Mouse (Mus musculus): Measurements from ENCODE around the gene Cd84.
"Not testable (repeated sequence)": the region's sequence is repeated elsewhere in the genome, so short reads cannot be mapped to it uniquely, and the experiment has no call there.

Gene Cd84

DNA sequence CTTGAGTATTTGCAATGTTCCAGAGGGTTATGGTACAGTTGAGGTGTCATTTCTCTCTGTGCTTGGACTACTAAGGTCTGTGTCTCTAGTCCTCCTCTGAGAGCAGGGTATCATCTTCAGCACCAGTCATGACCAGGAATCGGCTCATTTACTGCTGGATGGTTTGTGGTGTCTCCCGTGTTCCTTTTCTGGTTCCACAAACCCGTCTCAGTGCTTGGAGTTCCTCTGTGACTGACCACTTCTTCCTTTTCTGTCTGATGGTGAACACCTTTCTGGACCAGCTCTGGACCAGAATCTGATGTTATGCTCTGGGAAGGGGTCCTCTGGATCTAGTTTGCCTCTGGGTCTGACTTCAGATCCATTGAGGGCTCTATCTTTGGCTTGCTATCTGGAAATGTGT lies at the start of gene Cd84:
TSS of gene Cd84 (plus strand) at position 210 of the 400 bp plus-strand sequence.
- DNase-seq (ENCODE audit: low read depth in 1 of 2, low spot score in 2 of 2), result no peak

DNA sequence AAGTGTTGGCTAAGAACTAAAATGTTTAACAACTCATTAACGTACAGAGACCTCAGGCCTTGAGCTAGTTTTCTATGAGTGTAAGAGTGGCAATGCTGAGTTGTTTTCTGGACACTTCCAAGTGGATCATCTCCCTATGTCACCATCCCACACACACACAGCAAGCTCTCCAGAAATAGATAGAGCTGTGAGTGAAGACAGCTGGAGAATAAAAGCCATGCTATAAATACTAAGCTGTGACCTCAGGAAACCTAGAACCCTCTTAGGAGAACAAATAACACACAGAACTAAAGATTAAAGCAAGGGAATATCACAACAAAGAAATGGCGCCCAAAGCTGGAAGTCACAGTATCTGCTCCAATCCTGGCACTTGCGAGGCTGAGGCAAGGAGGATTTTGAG lies 48.0 kb upstream of the Cd84 start:
- DNase-seq (ENCODE audit: low read depth in 1 of 2, low spot score in 2 of 2), result no peak

DNA sequence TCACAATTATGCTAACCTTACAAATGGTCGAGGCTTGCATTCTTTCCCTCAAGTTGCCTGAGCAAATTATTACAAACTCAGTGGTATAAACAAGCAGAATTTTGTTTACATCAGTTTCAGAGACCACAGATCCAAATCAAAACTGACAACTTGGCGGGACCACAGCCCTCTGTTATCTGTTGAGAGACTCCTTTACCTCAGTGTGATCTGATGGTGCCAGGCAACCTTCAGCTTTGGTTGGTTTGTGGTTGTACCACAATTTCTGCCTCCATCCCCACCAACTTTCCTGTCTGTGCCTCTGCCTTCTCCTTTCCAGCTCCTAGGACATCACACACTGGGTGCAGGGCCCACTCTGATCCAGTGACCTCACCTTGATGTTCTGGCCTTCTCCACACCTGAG lies 43.3 kb upstream of the Cd84 start:
- no peak for DNase-seq (ENCODE audit: low read depth in 1 of 2, low spot score in 2 of 2)

DNA sequence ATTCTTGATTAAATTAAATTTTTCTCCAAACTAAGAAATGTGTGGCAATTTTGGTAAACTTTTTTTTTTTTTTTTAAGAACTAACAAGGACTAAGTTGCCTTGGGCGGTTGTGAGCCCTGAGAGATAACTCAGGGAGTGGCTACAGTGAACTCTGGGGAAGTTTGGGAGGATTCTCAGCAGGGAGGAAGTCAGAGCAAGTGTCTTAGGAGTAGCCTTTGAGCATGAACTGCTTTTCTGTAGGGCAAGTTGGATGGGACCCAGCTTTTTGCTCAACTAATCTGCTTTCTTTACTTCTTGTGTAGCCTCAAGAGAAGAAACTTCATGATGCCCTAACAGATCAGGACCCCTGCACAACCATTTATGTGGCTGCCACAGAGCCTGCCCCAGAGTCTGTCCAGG lies 41.7 kb upstream of the Cd84 start:
- no peak for DNase-seq (ENCODE audit: low read depth in 1 of 2, low spot score in 2 of 2)

DNA sequence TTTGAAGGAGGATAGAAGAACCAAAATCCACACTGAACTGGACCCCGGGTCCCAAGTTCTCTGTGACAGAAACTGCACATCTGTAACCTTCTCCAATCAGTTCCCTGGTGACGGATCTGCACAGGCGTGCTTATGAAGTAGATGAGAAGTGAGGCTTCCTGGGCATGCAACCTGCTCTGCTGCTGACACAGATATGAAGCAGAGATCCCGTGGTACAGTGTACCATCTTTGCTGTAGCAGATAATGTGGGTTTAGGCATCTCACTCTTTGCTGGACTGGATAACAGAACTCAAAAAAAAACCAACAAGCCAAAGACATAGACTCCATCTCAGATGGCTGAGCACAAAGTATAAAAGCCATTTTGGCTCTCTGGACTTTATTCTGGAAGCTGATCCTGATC lies 39.8 kb upstream of the Cd84 start:
- DNase-seq (ENCODE audit: low read depth in 1 of 2, low spot score in 2 of 2), result no peak

DNA sequence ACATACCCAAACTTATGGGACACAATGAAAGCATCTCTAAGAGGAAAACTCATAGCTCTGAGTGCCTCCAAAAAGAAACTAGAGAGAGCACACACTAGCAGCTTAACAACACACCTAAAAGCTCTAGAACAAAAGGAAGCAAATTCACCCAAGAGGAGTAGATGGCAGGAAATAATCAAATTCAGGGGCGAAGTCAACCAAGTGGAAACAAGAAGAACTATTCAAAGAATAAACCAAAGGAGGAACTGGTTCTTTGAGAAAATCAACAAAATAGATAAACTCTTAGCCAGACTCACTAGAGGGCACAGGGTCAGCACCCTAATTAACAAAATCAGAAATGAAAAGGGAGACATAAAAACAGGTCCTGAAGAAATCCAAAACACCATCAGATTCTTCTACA lies 28.4 kb upstream of the Cd84 start:
- not testable (repeated sequence) for DNase-seq (ENCODE audit: low read depth in 1 of 2, low spot score in 2 of 2)

DNA sequence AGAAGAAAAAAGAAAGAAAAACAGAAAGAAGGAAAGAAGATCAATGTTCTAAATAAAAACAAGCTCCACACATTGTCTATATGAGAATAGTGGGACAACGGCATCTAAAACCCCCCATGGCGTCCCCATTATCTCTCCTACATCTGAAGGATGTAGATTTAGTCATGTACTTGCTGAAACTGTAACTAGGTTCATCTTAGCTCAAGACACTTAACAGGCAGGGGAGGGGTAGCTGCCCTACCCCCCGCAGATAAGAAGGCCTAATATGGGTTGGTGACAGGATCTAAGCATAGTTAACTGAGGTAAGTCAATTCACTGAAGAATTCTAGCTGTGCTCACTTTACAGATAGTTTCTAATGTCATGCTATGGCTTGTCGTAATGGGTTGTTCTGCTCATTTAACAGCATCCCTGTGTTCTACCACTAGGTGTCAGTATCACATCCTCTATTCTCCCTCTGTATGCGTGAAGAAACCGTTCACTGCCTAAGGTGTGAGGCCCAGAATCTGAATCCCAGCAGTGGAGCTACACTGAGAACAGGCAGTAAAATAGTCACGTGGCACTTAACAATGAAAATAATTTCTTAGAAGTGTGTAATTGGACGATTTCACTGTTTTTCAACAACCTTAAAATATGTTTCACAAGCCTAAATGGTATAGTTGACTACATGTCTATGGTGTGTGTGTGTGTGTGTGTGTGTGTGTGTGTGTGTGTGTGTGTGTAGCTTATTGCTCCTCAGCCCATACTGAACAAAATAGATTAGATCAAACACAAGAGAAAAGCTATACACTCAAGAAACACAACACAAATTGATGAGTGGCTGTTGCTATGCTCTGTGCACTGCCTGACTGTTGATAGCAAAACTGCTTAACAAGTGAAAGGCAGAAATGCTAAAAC lies 23.7 kb upstream of the Cd84 start:
- peak in 1 of 2 experiments; percentile 9 for DNase-seq (ENCODE audit: low read depth in 1 of 2, low spot score in 2 of 2)

DNA sequence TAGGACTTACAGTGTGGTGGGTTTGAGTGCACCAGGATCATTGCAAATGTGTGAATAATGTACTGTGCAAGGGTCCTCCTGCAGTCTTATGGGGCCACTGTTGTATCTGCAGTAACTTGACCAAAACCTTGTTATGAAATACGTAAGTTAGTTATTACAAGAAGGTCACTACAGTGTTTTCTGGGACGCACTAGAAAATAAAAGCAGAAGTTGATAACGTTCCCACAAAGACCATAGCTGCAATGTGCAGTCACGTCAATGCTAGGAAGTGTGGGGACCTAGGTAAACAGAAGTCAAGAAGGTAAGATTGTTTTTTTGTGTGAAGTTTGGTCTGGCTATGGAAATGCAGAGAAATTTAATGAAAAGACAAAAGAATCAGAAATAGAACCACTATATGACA lies 22.5 kb upstream of the Cd84 start:
- DNase-seq (ENCODE audit: low read depth in 1 of 2, low spot score in 2 of 2), result no peak

DNA sequence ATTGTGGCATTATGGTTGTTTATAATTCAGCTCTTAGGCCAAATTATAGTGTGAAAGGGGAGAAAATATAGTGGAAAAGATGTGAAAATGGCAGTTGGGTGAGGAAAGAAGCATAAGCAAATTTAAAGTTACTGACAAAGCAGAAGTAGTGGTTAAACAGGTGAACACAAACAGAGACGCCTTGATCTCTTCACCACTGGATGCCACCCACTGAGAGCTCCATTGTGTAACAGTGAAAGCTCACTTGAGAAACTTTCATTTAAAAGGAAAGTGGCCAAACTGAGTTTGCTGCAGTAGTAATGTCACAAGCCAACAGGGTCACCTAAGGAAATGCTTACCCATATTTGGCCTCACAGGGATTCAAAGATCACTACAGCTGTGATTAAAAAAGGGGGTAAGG lies 18.2 kb upstream of the Cd84 start:
- no peak for DNase-seq (ENCODE audit: low read depth in 1 of 2, low spot score in 2 of 2)

DNA sequence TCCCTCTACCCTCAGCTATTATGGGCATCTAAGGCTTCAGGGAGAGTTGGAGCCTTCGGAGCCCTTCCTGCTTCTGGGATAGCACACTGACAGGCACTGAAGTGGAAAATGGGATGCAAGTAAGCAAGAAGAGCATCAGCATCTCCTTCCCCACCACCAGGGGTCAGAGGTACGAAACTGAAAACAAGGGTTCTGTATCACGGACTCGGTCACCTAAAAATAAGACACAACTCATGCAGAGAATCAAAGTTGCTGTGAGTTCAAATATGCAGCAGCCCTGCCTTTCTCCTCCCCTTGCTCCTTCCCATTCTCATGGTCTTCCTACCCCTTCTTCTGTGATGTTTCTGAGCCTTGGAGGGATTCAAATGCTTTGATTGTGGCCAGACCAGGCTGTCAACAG lies 14.0 kb upstream of the Cd84 start:
- no peak for DNase-seq (ENCODE audit: low read depth in 1 of 2, low spot score in 2 of 2)

DNA sequence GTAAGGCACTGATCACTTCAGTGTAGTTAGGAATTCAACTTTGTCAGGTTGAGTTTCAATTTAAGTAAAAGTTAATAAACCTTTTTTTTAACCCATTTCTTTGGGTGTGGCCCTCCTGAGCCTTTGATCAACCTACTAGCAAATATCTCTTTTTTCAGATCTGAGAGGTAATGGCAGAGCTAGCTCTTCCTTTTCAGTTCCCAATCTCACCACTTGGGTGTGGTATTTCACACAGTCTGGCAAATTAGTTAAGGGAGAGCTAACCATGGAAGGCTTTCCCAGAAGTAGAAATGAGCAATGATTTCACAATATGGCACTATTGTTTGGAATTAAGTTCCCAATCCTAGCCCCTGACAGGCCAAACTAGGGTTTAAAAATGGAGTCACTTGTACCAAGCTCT lies 13.3 kb upstream of the Cd84 start:
- no peak for DNase-seq (ENCODE audit: low read depth in 1 of 2, low spot score in 2 of 2)

DNA sequence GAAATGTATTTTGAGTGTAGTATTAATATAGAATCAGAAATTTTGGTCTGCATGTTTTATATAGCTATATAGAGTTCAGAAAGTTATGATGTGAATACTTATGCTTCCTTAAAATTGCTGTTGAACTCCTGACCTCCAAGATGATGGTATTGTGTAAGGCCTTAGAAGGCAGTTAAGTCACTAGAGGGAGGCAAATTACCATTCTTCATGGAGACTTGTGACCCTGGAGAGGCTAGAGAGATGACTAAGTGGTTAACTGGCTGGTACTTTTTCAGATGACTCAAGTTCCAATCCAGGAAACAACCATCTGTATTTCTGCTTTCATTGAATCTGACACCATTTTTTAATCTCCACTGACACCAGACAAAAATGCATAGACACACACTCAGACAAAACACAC lies 11.8 kb upstream of the Cd84 start:
- DNase-seq (ENCODE audit: low read depth in 1 of 2, low spot score in 2 of 2), result no peak

DNA sequence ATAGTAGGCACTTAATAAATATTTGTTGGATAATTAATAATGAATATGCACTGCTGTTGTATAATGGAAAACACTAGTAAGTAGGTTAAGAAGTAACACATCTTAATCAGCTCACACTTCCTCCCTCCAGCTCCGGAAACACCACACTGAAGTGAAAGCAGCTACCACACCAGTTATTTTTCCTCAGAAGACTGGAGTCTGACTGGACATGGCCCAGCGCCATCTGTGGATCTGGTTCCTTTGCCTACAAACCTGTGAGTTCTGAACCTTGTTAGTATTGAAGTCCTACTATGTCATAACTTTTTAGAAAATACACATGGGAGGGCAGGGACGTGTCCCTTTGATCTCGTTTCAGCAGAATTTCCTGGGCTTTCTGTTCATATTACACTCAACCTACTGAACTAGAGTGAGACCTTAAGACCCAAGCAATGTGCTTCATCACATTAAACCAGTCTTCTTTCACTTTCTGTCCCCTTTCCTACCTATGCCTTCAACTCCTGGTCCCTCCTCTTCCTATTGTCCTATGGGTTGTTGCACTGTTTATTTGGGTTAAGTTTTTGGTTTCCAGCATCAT lies 1.0 kb downstream of the Cd84 start:
- DNase-seq (ENCODE audit: low read depth in 1 of 2, low spot score in 2 of 2), result peak in 1 of 2 experiments; percentile 35

DNA sequence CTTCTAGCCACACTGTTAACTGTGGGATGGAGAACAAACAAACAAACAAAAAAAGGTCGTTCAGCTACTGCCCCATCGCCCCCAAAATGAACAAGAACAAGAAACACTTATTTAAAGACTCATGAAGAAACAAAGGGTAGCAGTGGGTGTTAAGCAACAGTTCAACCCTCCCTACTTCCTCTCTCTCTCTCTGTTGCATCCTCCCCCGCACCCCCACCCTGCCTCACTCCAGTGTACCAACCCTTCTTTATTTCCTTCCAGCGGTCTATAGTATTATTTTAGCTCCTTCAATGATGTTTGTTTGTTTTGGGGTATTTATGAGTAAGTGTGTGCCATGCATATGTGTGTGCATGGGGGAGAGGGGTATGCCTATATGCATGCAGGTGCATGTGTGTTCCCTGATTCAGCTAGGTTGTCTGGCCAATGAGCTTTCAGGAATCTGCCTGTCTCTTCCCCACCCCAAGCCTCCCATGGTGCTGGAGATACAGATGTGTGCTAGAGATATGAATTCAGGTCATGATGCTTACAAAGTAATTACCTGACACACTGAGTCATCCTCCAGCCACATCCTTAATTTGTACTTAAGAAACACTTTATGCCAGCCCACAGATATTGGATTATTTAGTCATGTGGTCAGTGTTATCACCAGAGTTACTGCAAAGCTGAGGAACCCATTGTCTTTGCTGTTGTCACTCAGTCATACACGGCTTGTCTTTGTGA lies 5.7 kb downstream of the Cd84 start:
- DNase-seq (ENCODE audit: low read depth in 1 of 2, low spot score in 2 of 2), result peak in 1 of 2 experiments; percentile 34

DNA sequence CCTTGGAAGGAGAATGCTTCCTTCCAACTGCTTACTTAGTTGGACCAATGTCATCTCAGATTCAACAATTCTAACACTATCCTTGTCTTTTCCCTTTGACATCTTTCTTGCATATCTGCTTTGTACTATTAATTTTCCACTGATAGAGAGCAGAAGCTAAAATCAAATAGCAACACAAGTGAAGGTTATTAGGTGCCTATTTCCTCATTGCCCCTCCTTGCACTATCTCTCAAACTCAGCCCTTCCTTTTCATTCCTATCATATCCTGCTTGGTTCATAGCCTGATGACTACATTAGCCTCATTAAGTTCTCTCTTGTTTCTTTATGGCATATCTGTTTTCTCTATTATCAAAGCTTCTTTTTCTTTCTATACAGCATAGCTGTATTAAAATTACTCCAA lies 8.7 kb downstream of the Cd84 start:
- no peak for DNase-seq (ENCODE audit: low read depth in 1 of 2, low spot score in 2 of 2)

DNA sequence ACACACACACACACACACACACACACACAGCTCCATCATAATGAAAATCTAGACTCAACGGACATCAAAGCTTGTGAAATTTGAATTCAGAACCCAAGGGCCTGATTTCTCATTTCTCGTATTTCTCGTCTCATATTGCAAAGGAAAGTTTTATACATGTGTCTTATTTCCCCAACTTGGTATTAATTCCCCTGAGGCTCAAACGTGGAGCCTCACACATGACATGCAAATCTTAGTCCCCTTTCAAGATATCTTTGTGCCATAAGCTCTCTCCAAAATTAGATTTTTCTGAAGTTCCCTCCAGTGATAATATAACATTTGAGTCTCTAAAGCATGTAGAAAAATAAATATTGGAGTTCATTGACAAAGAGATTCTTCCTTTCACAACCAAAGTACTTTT lies 9.3 kb downstream of the Cd84 start:
- DNase-seq (ENCODE audit: low read depth in 1 of 2, low spot score in 2 of 2), result no peak

DNA sequence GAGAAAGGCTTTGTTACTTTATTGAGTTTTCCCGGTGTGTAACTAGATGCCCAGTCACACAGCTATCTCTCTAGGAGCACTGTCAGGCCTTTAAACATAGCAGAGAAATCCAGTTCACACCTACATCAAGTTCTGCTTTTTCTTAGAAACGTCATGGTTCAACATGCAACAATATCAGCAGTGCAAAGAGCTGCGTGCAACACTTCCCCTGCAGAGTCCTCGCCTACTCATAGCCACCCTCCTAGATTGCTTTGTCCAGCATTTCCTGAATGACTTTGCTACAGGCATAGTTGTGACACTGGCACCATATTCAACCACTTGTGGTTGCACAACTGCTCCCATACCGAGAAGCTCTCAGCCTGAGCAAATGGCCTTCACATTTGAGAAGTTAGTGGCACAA lies 10.0 kb downstream of the Cd84 start:
- DNase-seq (ENCODE audit: low read depth in 1 of 2, low spot score in 2 of 2), result peak; percentile 74 to 77

DNA sequence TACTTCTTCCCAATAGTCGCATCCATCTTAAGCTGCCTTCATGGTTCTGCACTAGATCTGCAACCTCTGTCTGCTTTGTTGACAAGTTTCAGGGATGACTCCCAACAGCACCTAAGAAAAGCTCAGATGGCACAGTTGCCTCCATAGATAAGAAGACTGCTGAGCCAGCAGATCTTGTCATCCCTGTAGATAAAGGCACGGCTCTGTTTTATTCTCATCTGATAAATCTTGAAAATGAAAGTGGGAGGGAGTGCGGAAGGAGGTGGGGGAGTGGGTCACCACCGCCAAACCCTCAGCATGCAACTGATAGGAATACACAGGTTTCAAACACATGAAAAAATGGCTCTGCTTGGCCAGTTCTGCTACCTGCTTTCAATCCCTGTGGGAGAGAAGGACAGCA lies 26.0 kb downstream of the Cd84 start:
- DNase-seq (ENCODE audit: low read depth in 1 of 2, low spot score in 2 of 2), result no peak

DNA sequence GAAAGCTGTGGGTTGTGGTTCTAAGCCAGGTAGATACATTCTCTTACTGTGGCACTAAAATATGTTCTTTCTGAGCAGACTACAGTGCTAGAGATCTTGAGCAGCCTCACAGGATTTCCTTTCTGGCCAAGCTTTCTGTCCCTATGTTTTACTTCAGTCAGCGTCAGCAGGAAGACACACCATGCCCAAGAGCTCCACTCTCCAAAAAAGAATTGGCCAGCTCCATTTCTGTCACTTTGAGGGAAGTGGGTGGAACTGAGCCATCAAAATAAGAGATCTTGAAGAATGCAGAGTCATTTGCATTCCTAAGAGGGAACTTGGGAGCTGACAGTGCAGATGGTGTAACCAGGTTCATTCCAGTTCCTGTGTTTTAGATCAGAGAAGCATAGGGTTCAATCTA lies 47.5 kb downstream of the Cd84 start:
- DNase-seq (ENCODE audit: low read depth in 1 of 2, low spot score in 2 of 2), result no peak

DNA sequence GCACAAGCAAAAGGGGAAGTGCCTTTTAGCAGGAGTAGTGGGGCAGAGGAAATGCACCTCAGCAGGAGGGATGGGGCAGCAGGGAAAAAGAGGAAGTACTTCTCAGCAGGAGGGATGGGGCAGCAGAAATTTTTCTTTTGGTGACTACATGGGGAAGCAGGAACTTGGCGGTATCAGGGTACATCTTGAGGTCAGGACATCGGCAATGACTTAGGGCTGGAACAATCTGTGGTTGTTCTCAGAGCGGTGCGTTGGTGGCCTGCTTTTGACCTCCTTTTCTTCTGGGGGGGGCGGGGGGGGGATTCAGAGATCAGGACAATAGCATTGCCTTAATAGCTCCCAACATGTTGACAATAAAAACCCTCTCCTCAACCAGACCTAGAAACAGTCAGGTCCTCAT lies 55.9 kb downstream of the Cd84 start, which contains the start of gene Gm10521:
TSS of gene Gm10521 (plus strand) at position 301 of the 400 bp plus-strand sequence.
- not testable (repeated sequence) for DNase-seq (ENCODE audit: low read depth in 1 of 2, low spot score in 2 of 2)

DNA sequence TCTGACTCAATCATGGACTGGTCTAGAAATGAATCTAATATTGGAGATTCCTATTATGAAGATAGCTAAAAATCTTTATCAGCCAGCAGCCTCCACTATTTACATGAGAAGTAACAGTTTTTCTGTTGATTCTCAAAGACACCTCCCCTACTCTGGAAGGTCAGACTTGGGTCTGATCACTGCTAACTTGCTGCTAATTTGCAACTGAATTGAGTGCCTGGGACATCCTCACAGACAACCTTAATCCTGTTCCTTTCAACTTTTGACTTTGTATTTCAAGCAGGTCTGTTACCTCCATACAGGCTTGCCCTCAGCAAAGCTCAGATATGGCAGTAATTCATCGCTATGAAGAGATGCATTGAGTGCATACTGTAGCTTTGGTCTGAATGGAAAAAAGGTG lies 64.5 kb downstream of the Cd84 start:
- no peak for DNase-seq (ENCODE audit: low read depth in 1 of 2, low spot score in 2 of 2)

Measured in monocyte, adult 2 months (primary cell).